Mouse (Mus musculus): ENCODE measurements around the gene Vps33a. TPM values are rescaled to one million over a fixed set of nuclear protein-coding genes. Genes with fewer than 3 reads are reported as not detected.

The Vps33a gene
- polyA plus RNA-seq, 1 experiment from 2014 or later = 44.9 TPM

DNA sequence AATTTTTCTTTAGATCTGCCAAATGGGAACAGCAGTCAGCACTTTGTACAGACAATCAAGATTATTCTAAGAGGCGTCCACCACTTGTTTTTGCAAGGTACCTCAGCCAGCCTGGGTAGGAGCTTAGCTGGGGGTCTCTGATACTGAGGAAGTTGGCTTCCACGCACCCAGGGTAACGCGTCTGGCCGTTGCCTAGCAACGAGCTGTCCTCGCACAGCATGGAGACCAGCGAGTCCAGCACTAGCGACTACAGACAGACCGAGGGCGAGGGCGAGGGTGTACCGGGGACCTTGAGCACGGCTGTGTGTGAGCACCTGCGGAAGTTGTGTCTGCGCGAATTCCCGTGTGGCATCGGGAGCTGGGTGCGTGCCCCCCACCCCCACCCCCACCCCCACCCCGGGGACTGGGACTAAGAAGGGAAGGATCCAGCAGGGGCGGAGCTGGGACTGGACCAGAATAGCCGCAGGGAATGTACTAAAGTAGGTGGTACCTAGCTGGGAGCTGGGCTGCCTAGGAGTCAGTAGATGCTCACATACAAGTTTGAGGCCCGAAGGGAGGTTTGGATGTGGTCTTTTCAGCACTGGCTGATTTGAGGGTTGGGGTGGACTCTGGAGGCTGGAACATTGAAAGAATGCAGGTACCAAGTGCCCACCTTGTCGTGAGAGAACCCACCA lies 83.6 kb downstream of the Vps33a start, which contains the start of the genes Lrrc43 and Il31:
Gene Lrrc43 (plus strand): TSS at position 194 of the 674 bp plus-strand sequence.
Gene Il31 (minus strand): TSS at position 378 of the 674 bp plus-strand sequence.
- no peaks in the 10 kb centered on the region for H3K36me3 ChIP-seq (ENCODE audit: control insufficient read depth, insufficient read depth)
- no peaks in the 10 kb centered on the region for H3K27me3 ChIP-seq (replicated peaks; ENCODE audit: control insufficient read depth, insufficient read depth, low read length)
- no peak within 1 kb of the TSS for H3K27ac ChIP-seq (ENCODE audit: low read length)
- H3K4me2 ChIP-seq (ENCODE audit: low read length) = peak within 1 kb of the TSS; percentile 46
- 6% methylated on average over 25 of the region's 25 CpGs for WGBS
- ATAC-seq = no peak
- H3K9ac ChIP-seq (replicated peaks; ENCODE audit: low read depth, low read length) = 0 out of 2 replicates have a peak within 1 kb of the TSS, but pooled peaks have one; percentile 19
- peak within 1 kb of the TSS; percentile 18; the same call in 1 of the 2 replicates for H3K4me3 ChIP-seq (replicated peaks; ENCODE audit: low read length)
- no peaks in the 10 kb centered on the region for H3K9me3 ChIP-seq (ENCODE audit: control insufficient read depth, low read length)
- peaks cover 7% of the 10 kb centered on the region for H3K4me1 ChIP-seq (replicated peaks; ENCODE audit: control insufficient read depth, insufficient read depth, low read length)

DNA sequence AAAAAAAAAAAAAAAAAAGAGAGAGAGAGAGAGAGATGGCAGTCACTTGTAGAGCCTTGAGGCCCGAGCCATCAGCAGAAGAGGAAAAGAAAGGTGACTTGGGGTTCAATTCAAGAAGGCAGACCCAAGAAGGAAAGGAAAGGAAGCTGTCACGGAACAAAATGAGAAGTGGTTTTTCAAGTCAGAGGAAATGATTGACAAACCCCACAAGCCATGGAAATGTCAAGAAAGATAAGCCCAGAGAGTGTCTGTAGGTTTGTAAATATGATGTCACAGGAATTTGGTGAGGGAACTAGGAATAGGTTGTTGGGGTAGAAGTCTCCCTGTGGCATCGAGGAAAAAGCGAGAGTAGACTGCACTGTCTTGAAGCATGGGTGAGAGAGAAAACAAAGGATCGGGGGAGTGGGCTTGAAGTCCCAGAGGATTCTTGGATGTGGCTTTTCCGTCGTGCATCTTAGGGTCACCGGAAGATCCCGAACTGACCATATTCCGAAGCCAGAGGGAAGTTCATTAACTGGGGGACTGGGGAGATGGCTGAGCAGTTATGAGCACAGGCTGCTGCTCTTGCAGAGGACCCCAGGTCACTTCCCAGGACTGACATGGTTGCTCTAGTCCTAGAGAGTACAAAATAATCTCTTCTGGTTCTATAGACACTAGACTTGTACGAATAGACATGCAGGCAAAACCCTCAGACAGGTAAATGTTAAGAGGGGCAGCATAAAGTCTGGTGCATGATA lies 85.0 kb downstream of the Vps33a start:
- Histone ChIP-seq H3K4me3 (replicated peaks; ENCODE audit: low read length) (no peak overlapping the region), H3K9me3 (ENCODE audit: control insufficient read depth, low read length) (no peaks in the 10 kb centered on the region), H3K4me1 (replicated peaks; ENCODE audit: control insufficient read depth, insufficient read depth, low read length) (peaks cover 7% of the 10 kb centered on the region), H3K36me3 (ENCODE audit: control insufficient read depth, insufficient read depth) (no peaks in the 10 kb centered on the region), H3K27ac (ENCODE audit: low read length) (no peak overlapping the region), H3K27me3 (replicated peaks; ENCODE audit: control insufficient read depth, insufficient read depth, low read length) (no peaks in the 10 kb centered on the region), H3K9ac (replicated peaks; ENCODE audit: low read depth, low read length) (no peak overlapping the region), H3K4me2 (ENCODE audit: low read length) (no peak overlapping the region)
- no peak for ATAC-seq
- 88% methylated on average over 11 of the region's 11 CpGs for WGBS

Small RNA genes lying within 50 kb of the gene (microRNA-seq; reads per million reads assigned to microRNA genes)
- not detected for gene Mir7647

Other genes starting within 250 kb of the Vps33a start
- 81.9 and 84.3 TPM in 2 replicates for gene Bcl7a, start 229.2 kb downstream of the Vps33a start, polyA plus RNA-seq (2015; fragmentation: Nextera tagmentation; extraction: Ambion mirVana)
- gene Mlxip, start 178.2 kb downstream of the Vps33a start, polyA plus RNA-seq (2015; fragmentation: Nextera tagmentation; extraction: Ambion mirVana) = 18.0 and 18.1 TPM in 2 replicates
- 0.24 and 0.43 TPM in 2 replicates for gene Lrrc43, start 83.7 kb downstream of the Vps33a start, polyA plus RNA-seq (2015; fragmentation: Nextera tagmentation; extraction: Ambion mirVana)
- gene Il31, start 83.5 kb downstream of the Vps33a start, polyA plus RNA-seq (2015; fragmentation: Nextera tagmentation; extraction: Ambion mirVana) = not detected in 2 replicates
- gene B3gnt4, start 62.6 kb downstream of the Vps33a start, polyA plus RNA-seq (2015; fragmentation: Nextera tagmentation; extraction: Ambion mirVana) = 1.8 and 2.5 TPM in 2 replicates
- gene Diablo, start 48.9 kb downstream of the Vps33a start, polyA plus RNA-seq (2015; fragmentation: Nextera tagmentation; extraction: Ambion mirVana) = 116 and 123 TPM in 2 replicates
- 2.3 and 4.1 TPM in 2 replicates for gene Gm49027, start 47.5 kb downstream of the Vps33a start, polyA plus RNA-seq (2015; fragmentation: Nextera tagmentation; extraction: Ambion mirVana)
- 83.1 and 93.0 TPM in 2 replicates for gene Clip1, start 111.6 kb upstream of the Vps33a start, polyA plus RNA-seq (2015; fragmentation: Nextera tagmentation; extraction: Ambion mirVana)
- gene Zcchc8, start 148.1 kb upstream of the Vps33a start, polyA plus RNA-seq (2015; fragmentation: Nextera tagmentation; extraction: Ambion mirVana) = 92.7 and 96.1 TPM in 2 replicates
- gene Rsrc2, start 176.4 kb upstream of the Vps33a start, polyA plus RNA-seq (2015; fragmentation: Nextera tagmentation; extraction: Ambion mirVana) = 145 and 163 TPM in 2 replicates
- 12.6 and 12.8 TPM in 2 replicates for gene Kntc1, start 176.7 kb upstream of the Vps33a start, polyA plus RNA-seq (2015; fragmentation: Nextera tagmentation; extraction: Ambion mirVana)